Mouse (Mus musculus): ENCODE results near the gene Ift122. TPM values are rescaled to one million over a fixed set of nuclear protein-coding genes. Genes with fewer than 3 reads are reported as not detected.

Gene Ift122
- total RNA-seq, 2 experiments from 2014 or later: 5.3 to 7.6 TPM

DNA sequence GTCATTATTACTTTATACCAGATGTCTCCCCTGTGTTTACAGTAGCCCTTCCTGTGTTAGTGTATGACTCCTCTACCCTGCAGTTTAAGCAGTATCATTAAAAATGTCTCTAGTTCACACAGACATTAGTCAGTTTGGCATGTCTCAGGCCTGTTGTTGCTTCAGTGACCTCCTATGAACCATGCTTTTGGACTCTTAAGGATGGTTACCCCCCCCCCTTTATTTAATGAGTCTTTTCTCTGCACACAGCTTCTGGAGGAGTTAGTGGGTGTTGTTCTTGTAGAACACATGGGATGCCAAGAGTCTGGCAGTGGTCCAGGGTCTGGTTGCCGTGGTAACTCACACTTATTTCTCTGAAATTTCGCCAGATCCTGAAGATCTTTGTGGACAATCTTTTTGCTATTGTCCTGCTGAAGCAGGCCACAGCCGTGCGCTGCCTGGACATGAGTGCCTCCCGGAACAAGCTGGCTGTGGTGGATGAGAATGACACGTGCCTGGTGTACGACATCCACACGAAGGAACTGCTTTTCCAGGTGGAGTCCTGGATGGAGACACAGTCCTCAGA lies 38.3 kb downstream of the Ift122 start:
- peak; percentile 32 for DNase-seq

DNA sequence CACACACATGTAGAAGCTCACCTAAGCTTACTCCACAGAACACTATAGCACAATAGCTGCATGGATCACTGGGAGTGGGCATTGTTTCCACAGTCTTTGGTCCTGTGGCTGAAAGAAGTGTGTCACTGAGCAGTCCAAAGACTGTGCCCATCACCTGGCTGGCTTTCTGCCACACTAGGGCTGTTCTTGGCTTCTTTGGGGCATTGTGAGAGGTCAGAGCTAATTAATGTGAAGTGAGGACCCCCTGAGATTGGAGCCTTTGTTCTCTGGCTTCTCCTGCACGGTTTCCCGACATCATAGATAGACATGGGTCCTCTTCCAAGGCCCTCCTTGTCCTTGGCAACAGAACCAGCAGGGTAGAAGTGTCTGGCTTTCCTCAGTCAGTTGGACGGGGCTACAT lies 39.1 kb downstream of the Ift122 start:
- no peak for DNase-seq

DNA sequence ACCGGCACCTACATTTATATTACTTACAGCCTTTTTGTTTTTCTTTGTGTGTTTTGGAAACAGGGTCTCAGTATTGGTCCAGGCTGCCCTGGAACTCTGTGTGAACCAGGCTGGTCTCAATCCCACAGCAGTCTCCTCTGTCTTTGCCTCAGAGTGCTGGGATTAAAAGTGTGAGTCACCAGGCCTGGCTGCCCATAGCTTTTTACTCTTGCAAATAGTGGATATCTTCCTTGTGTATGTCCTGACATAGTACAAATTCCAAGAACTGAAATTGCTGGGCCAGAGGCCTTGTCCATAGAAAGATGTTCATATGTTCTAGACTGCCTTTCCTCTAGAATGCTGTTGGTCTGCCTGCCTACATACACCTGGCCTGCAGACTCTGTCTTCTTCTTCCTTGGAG lies 43.1 kb downstream of the Ift122 start:
- DNase-seq: no peak

DNA sequence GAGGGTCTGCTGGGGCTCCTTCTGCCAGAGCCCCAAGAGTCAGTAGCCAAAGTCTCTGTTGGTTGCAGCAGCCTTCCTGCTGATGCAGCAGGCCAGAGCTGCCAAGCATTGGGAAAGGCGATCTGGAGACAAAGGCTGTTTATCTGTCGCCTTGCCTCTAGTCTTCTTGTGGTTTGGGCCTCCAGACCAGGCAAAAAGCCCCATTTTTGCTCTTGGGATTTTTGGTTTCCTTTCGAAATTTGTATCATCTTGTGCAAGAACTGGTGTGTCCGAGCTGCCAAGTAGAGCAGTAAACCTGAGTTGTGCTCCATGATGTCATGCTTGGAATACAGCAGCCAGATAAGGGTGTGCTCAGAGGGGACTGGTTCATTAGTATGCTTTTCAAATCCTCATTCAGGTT lies 43.8 kb downstream of the Ift122 start:
- peak; percentile 73 for DNase-seq

DNA sequence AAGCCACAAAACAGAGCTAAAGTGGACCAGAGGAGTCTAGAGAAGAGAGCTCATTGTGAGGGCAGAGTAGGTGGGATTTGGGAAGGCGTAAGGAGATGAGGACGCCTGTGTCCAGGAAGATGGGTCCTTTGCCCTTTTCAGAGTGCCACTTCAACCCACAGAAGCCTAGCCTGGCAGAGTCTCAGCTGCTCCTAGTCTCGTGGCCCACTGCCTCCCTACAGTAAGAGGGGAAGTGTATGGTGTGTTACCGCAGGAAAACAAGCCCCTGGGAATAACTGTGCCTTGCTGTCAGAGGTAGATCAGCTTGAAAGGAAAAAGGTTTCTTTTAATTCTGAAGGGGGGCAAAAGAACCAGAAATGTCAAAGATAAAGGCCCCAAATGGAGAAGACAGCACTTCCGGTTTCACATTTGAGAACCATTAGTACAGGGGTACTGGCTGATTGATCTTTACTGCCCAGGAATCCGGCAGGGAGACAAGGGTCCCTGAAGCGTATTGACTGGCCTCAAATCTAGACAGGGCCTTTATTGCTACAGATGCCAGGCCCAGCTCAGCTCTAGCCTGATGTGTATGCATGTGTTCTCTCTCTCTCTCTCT lies 44.8 kb downstream of the Ift122 start:
- DNase-seq: no peak

DNA sequence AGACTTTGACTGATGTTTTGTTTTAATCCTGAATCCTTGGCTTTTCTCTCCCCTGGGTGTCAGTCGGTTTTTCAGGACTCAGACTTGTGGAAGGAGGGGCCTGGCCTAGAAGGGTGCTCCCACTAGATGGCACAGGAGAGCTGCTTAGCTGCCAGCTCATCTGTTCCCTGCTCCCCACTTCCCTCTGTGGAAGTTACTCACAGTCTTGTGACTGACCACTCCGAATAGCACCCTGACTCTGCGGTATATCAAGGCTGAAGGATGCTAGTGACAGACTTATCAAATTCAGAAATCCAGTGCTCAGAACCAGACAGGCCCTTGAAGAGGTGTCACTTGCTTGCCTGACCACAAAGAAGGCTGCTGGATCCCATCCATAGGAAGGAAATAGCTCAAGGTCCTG lies 47.8 kb downstream of the Ift122 start:
- peak; percentile 72 for DNase-seq

DNA sequence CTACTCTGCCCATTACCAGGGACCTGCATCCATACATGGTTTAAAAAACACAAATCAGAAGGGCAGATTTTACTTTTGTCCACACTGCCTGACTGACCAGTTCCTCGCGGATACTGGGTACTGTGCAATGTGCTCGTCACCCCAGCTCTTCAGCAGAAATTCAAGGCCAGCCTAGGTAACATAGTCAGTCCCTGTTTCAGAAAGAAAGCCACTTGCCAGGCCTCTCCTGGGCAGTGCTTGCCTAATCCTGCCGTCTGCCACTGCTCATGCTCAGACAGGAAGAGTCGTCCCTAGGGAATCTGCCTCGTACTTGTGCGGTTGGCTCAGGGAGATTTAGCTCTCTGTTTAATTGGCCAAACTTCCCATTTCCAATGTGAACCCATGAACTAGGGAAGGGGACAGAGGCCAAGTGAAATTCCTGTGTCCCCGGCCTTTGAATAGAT lies 48.2 kb downstream of the Ift122 start:
- peak; percentile 63 for DNase-seq

DNA sequence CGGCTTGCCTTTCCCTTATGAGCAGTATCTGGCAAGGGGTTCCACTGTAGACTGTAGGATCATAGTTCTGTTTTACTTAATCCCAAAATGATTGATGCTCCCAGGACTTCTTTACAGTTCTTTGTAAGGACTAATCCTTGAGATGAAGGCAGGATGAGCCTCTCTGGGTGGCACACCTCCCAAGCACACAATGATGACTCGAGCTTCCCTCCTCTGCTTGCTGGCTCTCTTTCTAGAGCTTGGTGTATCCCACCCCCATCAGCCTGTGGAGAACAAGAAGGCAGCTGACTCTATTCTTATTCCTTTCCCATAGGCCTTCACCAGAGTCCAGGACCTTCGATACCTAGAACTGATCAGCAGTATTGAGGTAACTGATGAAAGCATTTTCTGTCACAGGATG lies 49.3 kb downstream of the Ift122 start:
- no peak for DNase-seq

DNA sequence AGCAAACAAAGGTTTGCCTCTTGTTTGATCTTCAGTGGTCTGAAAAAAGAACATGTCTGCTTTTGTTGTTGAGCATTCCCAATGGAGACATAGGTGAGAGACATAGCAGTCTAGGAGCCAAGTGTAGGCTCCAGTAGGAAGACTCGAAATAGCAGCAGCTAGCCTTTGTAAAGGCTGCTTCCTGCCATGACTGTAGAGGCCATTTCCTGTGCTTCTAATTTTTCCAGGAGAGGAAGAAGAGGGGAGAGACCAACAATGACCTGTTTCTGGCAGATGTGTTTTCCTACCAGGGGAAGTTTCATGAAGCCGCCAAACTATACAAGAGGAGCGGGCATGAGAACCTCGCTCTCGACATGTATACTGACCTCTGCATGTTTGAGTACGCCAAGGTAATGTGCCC lies 52.3 kb downstream of the Ift122 start:
- no peak for DNase-seq

DNA sequence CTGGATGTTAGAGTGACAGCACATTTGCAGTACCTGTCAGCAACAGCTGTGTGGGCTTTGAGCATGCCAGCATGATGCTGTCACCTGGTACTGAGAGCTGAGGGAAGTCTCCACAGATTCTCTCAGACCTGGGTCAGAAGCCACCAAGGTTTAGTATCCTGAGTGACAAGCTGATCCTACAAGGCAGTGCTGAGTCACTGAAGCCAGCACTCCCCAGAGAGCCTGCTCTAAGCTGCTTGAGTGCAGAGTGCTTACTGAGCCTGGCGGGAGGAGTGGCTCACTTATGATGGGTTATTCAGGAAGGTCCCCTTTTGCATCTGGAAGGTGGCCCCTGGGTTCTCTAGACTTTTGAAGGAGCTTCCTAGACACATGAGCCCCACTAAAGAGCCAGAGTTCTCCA lies 53.2 kb downstream of the Ift122 start:
- no peak for DNase-seq

DNA sequence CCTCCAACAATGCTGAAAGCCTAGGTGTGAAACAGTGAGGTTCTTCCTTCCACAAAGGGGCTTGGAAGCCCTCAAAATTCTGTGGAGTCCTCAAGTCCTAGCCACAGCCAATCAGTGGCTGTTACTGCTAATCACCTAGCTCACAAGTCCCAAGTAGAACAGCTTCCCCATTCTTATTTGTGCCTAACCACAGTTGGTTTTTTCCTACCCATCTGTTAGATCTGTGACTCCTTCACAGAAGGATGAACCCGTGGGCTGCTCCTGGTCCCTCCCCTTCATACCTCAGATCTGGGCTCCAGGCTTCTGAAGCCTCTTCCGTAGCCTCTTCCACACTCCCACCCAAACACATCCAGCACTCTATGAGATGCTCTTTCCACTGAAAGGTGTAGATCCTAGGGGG lies 53.6 kb downstream of the Ift122 start:
- no peak for DNase-seq

DNA sequence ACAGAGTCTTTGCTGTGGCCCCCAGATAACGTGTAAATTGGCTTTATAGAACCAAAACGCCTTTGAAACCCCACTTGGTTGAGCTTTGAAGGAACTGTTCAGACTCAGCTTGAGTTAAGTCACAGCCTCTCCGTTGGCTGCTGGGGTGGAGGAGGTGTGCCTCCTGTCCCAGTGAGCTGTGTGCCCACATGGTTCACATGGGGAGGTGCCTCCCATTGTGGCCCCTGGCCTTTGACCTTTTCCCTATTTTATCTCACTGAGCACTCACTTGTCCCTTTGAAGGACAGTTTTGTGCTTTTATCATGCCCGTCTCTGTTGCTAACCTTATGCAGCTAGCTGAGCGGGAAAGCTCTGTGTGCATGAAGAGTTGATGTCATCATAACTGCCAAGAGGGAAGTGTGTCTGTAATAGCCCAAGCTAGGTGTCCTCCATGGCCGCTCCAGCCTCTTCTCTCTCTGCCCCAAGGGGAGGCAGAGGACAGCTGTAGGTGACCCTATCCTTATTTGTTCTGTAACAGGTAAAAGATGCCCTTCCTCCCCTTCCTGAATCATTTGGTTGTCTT lies 55.2 kb downstream of the Ift122 start:
- DNase-seq: no peak

DNA sequence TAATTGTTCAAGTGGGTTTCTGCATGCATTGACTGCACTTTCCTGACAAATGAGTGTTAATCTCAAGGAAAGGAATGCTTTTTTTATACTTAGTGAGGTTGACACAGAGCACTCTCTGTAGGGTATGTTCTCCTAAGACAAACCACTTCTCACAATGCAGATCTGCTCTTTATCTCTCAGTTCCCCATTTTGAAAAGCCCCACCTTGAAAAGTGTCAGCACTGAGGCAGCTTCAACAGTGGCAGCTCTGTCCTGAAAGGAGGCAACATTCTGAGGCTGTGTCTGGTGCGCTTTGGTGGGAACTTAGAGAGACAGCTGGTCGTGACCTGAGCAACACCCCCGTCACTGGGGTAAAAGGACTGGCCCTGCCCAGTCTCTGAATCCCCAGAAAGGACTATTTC lies 55.8 kb downstream of the Ift122 start:
- no peak for DNase-seq

DNA sequence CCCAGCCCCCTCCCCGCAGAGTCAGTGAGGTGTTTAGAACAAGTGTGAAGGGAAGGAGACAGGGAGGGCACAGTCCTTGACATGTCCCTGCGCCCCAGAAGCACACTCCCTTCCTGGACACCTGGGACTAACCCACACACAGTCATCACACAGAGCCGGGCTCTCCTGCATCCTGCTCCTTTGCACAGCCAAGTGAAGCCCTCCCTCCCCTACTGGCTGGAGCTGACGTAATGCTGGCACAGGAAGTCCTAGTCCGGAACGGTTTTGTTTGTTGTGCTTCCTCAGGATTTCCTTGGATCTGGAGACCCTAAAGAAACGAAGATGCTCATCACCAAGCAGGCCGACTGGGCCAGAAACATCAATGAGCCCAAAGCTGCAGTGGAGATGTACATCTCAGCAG lies 56.7 kb downstream of the Ift122 start:
- peak; percentile 63 for DNase-seq

DNA sequence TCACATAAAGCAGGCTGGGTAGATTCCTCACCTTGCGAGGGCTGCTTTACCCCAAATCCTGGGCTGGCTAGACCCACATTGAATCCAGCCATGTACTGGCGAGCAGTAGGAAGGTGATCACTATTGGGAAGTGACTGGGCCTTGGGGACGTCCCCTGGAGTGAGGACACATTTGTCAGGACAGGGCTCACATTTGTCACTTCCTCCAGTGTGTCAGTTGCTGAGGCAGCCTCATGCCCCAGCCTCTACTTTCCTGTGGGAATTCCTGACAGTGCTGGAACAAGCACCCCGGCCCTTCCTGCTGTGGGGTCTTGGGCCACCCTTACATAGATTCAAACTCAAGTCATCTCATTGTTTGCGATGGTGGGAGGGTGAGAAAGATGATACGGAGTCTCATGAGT lies 58.5 kb downstream of the Ift122 start:
- DNase-seq: no peak

DNA sequence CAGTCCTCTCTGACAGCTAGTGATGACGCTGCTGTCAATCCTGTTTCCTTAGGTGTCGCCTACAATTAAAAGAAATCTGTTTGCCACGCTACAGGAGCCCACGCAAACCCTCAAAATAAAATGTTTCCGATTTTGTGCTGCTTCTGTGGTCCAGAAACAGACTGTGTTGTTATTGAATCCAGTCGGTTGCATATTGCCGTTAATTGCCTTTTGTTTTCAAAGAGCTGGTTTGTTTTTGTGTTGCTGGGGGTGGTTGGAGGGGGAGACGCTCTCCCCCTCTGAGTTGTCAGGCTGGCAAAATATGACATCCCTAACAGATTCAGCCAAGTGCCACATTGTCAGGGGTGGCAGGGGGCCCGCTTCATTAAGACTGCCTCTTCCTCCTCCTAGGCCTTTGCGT lies 60.2 kb downstream of the Ift122 start:
- DNase-seq: no peak

DNA sequence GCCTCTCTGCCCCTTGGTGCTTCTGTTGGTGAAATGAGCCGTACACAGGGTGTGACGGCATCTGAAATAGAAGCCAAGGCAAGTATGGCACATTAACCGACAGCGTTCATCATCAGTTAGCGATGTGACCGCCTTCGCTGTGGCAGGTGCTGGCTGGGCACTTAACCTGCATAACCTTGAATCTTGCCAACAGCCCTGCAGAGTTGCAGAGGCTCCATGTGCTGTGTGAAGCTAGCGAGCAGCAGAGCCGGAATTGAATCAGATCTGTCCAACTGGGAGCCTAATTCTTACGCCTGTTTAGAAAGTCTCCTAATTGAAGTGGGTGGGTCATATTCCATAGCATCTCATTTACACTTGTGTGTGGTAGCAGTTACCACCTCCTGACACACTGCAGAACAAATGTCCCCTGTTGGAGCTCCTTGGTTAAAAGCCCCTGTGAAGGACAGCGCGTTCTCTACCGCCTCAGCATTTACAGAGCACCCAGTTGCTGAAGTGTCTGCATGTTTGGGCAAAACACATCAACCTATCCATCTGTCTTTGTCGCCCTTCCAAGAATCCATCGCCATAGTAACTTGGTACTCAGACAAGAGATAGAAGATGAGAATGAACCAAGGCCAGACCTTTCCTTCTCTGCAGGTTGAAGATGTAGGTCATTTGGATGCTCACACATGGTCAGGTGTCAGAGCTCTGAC lies 61.4 kb downstream of the Ift122 start:
- no peak for DNase-seq

DNA sequence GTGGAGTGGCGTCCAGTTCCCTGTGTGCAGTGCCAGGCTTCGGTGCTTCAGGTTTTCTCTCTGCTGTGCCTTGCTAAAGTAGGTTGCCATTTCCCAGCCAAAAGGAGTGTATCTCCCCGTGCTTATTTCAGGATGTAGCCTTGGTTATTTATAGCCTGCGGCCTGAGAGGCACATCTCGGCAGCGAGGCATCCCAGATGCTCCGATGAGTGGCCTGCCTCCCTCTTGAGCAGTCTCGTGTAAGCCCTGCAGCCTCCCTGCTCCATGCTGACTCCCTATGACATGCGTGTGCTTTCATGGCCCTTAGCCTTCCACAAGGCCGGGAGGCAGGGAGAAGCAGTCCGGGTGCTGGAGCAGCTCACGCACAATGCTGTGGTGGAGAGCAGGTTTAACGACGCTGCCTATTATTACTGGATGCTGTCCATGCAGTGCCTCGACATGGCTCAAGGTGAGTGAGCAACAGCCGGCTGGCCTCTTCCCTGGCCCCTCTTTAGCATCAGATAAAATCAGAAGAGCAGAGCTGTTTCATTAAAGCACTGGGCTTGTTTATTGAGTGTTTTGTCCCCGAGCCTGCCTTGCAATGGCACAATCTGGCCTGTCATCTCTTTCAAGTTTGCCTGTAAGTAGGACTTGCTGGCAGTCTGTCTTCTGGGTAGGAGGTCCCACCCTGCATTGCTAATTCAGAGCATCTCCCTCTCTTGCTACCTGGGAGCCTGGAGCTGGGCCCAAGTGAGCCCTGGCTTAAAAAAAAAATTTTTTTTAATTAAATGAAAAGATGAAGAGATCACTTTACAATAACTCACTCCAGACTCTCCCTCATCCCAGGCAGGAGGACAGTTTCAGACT lies 62.6 kb downstream of the Ift122 start:
- peak; percentile 42 for DNase-seq

DNA sequence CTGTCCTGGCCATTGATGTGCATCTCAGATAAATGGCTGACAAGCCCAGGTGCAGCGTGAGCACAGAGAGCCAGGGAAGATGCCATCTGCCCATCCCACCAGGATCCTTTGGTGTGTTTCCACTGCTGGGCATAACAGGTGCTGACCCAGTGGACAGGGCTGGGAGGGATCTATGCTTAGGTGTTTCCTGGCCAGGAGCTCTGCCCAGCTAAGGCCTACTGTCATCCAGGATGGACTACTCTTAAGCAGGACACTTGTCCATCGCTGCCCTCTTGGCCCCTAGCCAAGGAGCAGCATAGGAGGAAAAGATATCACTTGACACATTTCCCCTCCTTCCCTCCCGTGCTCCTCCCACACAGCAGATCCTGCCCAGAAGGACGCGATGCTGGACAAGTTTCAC lies 63.3 kb downstream of the Ift122 start:
- no peak for DNase-seq

DNA sequence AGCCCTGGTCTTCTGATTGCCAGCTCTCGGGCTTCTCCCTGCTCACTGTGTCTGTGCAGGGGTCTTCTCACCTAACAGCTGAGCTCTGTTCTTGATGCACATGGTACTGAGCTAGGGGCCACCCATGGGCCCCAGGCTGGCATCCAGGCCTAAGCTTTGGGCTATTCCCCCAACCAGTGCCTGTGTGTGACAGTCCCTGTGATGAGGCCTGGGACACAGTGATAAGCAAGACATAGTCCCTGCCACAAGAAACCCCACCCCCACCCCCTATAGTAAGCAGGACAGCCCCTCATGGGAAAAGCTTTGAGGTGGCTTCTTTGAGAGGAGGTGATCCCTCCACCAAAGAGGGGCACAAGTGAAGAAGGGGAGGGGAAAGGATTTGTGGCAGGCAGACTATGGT lies 65.3 kb downstream of the Ift122 start:
- no peak for DNase-seq

DNA sequence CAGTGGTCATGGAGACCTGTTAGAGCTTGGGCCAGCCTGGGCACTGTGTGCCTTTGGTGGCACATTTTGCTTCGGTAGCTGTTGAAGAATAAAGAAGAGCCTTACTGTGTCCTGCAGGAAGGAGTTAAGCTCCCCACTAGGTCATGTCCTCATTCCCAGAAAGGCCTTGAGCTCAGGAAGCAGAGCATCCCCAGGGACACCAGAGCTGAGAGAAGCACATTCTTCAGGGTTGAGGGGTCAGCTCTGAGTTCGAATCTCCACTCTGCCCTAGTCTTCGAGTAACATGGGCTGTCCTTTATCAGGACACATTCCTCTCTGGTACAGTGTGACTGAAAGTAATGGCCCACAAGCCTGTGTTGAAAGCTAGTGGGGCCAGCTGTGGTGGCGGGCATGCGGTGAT lies 66.6 kb downstream of the Ift122 start:
- DNase-seq: no peak

DNA sequence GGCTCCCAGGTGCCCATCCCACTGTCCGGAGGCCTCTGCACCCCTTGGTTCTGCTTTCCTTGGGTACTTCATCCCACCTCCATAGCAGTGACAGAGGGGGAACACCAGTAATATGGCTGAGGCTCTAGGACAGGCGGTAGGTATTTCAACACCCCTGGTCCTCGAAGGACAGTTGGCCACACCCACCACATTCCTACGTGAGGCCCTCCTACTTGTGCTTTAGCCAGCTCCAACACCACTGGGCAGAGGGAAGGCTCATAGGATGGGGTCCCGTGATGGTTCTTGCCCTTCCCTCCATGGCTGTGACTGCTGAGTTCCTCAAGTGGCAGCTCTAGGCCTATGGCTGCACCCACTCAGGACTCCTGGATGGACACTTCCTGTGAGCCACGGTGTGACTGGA lies 71.6 kb downstream of the Ift122 start:
- no peak for DNase-seq

DNA sequence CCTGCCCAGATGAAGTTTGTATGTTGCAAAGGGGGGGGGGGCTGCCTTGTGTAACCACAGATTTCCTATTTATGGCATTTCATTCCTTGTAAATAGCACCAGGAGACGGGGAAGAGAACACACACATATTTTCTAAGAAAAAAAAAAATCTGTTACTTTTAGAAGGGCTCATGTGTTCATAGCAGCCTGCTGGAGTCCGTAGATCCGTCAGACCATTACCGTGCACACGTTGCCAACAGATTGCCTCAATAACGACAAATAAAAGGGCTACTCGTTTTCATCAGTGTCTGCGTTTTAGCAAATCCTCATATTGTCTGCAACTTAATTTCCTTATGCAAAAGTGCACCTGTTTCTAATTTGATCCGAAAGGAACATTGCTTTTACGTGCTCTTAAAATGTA lies 73.1 kb downstream of the Ift122 start:
- no peak for DNase-seq
